Mouse (Mus musculus) lung, adult 18-20 months (tissue): ENCODE data around the gene Urb1.

Experiments used
- DNase-seq, 2 experiments: peaks; one replicate each; pipeline ENCODE4 v3.0.0; 2022; ENCODE audit warnings: mixed read lengths in 2 of 2

The Urb1 gene

GRCm38 (mm10) chr16:90765195-90765877 is 44.9 kb downstream of the Urb1 start:
- DNase-seq = no peak

- peak in 1 of 2 experiments; percentile 13 for DNase-seq
Observed at GRCm38 (mm10) chr16:90760515-90760914, 49.7 kb downstream of the Urb1 start.

GRCm38 (mm10) chr16:90759335-90759734 is 50.9 kb downstream of the Urb1 start:
- DNase-seq = no peak

GRCm38 (mm10) chr16:90753386-90753941 is 56.7 kb downstream of the Urb1 start:
- DNase-seq = no peak

- DNase-seq = no peak
Observed at GRCm38 (mm10) chr16:90748169-90748568, 62.0 kb downstream of the Urb1 start.

GRCm38 (mm10) chr16:90747143-90747542 is 63.1 kb downstream of the Urb1 start:
- DNase-seq = no peak

- DNase-seq = peak; percentile 34 to 42
Observed at GRCm38 (mm10) chr16:90738092-90738956, 71.9 kb downstream of the Urb1 start, which contains the start of gene Mrap. Gene Mrap (plus strand): TSS chr16:90738207.

GRCm38 (mm10) chr16:90736672-90737270 is 73.4 kb downstream of the Urb1 start:
- DNase-seq = no peak

GRCm38 (mm10) chr16:90735611-90736010 is 74.6 kb downstream of the Urb1 start:
- no peak for DNase-seq

GRCm38 (mm10) chr16:90727233-90728115 is 82.7 kb downstream of the Urb1 start, which contains the start of gene Mis18a:
Gene Mis18a (minus strand): TSS chr16:90727404.
- peak; percentile 93 to 96 for DNase-seq

- DNase-seq = no peak
Observed at GRCm38 (mm10) chr16:90726600-90727227, 83.5 kb downstream of the Urb1 start.

GRCm38 (mm10) chr16:90724051-90724450 is 86.2 kb downstream of the Urb1 start:
- no peak for DNase-seq

GRCm38 (mm10) chr16:90710313-90710712 is 99.9 kb downstream of the Urb1 start:
- DNase-seq = no peak

- peak; percentile 59 to 70 for DNase-seq
Observed at GRCm38 (mm10) chr16:90709711-90710289, 100.4 kb downstream of the Urb1 start.

- no peak for DNase-seq
Observed at GRCm38 (mm10) chr16:90706279-90706678, 103.9 kb downstream of the Urb1 start.

- DNase-seq = peak in 1 of 2 experiments; percentile 21
Observed at GRCm38 (mm10) chr16:90704161-90704825, 105.9 kb downstream of the Urb1 start.

GRCm38 (mm10) chr16:90703646-90704045 is 106.6 kb downstream of the Urb1 start:
- DNase-seq = no peak

GRCm38 (mm10) chr16:90701541-90701940 is 108.7 kb downstream of the Urb1 start:
- DNase-seq = no peak
